Mouse (Mus musculus): ENCODE measurements around the gene Nek6.

DNA sequence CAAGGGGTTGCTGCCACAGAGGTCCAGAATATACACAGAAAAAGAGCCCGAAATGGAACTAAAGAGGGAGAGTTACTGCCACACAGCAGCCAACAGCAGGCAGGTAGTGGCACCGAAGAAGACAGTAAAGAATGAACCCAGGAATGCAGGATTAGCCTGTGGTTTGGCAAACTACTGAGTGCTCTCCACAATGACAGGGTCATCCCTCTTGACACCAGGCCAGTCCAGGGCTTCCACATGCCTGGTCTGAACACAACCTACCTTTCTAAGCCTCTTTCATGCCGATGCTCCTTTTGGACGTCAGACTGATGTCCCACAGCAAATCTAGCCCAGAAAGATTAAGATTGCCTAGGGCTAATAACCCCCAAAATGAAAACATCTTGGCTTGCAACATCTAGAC, 117.4 kb downstream of the Nek6 start:
- TF ChIP-seq EP300 (optimal IDR thresholded peaks at IDR 0.05) (no peak), CTCF (IDR thresholded peaks at IDR 0.05; ENCODE audit: low read depth) (no peak)

Data from stomach, postnatal 0 days (tissue).